Mouse (Mus musculus) embryonic stem cell, embryonic (primary cell): ENCODE results near the gene Celf2.

Experiments
- CTCF ChIA-PET, 4 experiments: fragments of 300-600 bp in 2 of 4; fragments of 350-600 bp in 2 of 4; sonication (Branson Sonifier 250); formaldehyde crosslinking; loops; one replicate each; lab custom pipeline; 2022; ENCODE audit warnings: inconsistent platforms in 2 of 4; lab: Charles Lee
- POLR2A ChIA-PET, 4 experiments: fragments of 300-600 bp in 2 of 4; fragments of 350-600 bp in 2 of 4; sonication (Branson Sonifier 250); formaldehyde crosslinking; loops; one replicate each; lab custom pipeline; 2022; ENCODE audit warnings: antibody characterized with exemption in 4 of 4, inconsistent platforms in 1 of 4; lab: Charles Lee

Gene Celf2

DNA sequence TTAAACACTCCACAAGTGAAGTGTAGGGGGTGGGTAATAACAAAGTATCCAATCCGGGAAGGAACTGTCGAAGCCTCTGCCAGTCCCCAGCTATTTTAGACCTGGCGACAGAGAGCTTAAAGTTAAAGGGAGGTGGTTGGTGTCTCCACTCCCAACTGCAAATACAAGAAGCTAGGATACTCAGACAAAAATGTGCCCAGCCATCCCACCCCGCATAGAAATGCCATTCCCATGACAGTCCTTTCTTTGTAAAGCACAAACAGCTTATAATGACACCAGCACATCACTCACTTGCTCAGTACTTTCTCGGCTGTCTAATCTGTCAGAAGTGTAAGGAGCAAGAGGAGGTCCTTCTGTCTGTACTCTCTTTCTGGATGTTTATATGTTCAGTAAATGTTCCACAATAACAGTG lies 518.3 kb downstream of the Celf2 start:
- ChIA-PET POLR2A (no interaction called here), CTCF (no interaction called here)

- ChIA-PET CTCF (no interaction called here), POLR2A (no interaction called here)
Observed at GRCm38 (mm10) chr2:6985706-6986105, 523.7 kb downstream of the Celf2 start.

DNA sequence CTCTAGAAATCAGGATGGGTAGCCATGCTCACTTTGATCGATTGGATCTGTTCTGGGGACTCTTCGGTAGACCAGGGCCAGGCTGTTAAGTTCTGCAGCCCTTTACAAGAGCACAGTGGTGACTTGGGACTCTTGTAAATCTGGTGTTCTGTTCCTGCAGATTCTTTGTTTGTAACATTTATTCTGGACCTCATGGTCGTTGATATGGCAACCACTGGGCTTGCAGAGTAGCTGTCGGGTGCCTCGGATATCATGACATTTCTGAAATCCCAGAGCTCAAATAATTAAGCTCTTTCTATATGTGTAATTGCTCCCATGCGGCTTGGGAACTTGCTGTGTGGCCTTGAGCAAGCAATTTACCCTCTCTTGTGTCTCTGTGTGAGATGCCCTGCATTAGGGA lies 525.5 kb downstream of the Celf2 start:
- ChIA-PET POLR2A (no interaction called here), CTCF (no interaction called here)

DNA sequence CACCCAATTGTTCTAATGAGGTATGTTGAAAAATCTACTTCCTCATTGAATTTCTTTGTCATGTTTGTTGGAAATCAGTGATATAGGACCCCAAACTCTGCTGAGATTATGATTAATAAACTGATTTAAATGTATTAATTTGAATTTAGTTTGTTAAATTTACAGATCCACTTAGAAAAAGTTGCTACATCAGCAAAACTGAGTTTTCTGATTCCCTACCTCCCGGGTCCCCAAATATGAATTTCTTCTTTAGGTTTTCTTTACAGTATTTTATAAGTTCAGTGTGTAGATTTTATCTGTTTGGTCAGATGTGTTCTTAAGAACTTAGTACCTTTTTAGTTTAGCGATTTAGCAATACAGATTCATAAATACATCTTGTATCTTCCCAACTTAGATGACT lies 533.1 kb downstream of the Celf2 start:
- CTCF ChIA-PET: no interaction called here
- POLR2A ChIA-PET: no interaction called here

GRCm38 (mm10) chr2:6969228-6969627 lies 540.1 kb downstream of the Celf2 start:
- CTCF ChIA-PET: no interaction called here
- POLR2A ChIA-PET: interaction anchor here in 1 of 4 experiments (0.7 kb wide), 1 partner anchor 209 kb away, joined by 3 read pairs; no protein-coding TSS in a partner anchor

DNA sequence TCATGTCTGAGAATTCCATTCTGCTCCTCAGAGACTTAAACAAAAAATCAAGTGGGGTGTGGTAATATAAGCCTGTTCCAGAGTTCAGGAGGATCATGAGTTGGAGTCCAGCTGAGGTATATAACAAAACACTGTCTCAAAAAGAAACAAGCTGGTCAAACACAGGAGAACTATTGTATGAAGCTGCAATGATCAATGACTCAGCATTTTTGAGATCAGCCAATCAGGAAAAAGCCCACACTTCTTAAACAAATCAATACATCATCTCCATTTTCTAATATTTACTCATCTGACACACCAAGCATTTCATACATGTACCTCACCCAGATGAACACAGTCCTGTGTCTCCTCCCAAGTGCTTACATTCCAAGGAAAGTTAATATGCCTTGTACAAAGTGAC lies 544.1 kb downstream of the Celf2 start:
- POLR2A ChIA-PET: no interaction called here
- CTCF ChIA-PET: no interaction called here

DNA sequence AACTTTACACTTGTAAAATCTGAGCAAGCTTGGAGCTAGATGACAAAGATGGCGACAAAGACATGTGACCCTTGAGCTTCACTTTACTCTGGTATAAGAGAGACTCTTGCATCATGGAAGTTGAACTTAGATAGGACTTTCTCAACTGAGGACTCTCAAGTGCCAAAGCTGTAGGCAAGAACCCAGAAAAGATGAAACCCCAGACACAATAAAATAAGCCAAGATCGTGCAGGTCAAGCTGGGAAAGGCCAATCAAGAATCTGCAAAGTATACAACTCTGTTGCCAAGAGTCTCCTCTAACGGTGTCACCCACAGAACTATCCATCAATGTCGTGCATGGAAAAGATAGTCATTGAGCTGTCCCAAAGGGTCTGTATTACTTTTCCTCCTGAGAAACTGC lies 558.7 kb downstream of the Celf2 start:
- POLR2A ChIA-PET: interaction anchor here in 1 of 4 experiments (0.5 kb wide), 1 partner anchor 379 kb away, joined by 3 read pairs; no protein-coding TSS in a partner anchor
- CTCF ChIA-PET: interaction anchor here in 1 of 4 experiments (0.7 kb wide), 1 partner anchor 139 kb away, joined by 4 read pairs; no protein-coding TSS in a partner anchor

DNA sequence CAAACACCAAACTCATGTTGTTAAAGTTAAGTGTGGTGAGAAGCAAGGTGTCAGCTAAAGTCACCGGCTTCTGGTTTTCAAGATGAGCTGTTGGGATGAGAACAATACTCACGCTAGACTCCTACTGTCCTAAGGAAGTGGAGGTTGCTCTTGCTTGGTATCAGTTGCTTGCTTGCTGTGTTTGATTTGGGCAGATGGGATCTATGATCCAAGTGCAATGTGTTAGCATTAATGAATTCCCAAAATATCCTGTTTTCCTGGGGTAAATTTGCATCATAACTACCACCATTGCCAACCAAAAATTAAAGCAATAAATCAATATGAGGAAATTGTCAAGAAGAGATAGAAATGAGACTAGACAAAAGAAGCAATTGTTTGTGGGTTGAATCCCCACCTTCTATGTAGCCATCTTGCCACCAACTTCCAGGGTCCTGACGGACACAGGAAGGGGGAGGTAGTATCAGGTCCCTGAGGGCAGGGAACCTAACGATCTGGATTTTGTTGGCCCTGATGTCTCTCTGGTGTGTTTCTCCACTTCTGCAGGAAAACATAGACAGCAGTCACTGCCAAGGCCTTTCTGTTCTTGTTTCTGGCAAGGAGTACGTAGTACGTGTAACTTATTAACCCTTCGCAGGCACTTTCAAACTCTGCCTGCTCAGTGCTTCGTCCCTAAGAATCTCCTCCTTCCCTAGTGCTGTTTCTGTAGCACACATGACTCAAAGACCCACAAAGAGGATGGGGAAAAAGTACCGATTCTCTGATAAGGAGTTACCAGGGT lies 563.5 kb downstream of the Celf2 start:
- CTCF ChIA-PET: no interaction called here
- POLR2A ChIA-PET: no interaction called here

- ChIA-PET POLR2A (no interaction called here), CTCF (no interaction called here)
Observed at GRCm38 (mm10) chr2:6943651-6944050, 565.7 kb downstream of the Celf2 start.

GRCm38 (mm10) chr2:6942635-6943390 lies 566.5 kb downstream of the Celf2 start:
- POLR2A ChIA-PET: no interaction called here
- CTCF ChIA-PET: no interaction called here

DNA sequence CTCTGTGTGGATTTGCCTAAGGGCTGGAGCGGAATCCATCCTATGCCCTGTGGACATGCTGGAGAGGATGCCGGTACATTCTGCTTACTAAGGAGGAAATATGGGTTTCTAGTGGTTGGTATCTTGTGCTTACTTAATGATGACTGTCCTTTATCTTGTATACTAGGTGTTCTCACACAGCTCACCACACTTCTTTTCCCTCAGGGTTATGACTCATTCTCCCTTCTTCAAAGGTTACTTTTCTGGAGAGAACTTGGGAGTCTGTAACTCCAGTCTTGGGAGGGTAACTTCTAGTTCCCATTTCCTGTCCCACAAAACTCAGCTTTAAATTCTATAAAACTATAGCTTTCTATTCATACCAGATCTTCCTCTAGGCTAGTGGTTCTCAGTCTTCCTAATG lies 570.2 kb downstream of the Celf2 start:
- ChIA-PET POLR2A (no interaction called here), CTCF (no interaction called here)

DNA sequence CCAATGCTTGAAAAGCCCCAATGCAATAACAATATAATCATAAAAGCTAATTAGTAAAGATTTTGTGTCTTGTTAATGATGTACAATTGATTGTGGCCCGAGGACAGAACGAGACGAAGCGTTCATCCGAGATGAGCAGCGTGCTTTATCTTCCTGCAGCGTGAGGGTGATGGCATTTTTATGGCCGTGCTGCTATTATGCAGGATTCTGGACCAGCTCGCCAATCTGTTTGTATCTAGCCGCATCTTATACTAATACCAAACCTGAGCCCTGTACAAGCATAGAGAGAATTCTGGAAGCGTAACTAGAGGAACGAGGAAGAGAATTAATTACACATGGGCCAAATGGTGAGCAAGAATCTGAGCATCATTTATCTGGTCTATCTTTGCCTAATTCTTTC lies 576.2 kb downstream of the Celf2 start:
- POLR2A ChIA-PET: no interaction called here
- CTCF ChIA-PET: no interaction called here

DNA sequence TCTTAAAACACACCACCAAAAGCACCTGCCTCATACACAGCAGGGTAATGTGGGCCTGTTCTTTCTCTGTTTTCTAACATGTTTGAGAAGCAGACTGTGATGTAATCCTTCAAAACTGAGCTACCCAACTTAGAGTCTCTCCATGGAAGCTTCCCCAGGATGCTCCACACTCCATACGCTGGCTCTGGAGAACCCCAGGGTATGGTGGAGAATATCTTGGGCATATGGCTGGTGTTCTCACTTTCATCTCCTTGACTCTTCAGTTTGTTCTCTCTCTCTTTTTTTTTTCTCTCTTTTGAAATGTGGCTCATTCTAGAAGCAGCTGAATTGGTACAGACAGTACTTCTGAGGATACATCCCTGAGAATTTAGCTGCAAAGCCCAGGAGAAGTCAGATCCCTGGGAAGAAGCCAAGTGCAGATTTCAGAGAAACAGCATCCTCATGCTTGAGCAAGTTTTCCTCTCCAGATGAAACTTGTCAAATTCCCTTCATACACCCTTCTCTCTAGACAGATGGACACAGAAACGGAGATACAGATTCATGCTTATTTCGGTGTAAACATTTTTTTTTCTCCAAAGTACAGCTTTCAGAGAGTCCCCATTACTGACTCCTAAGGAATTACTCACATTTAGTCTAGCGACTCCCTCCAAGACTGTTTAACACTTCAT lies 581.5 kb downstream of the Celf2 start:
- ChIA-PET POLR2A (interaction anchor here in 2 of 4 experiments (0.6 to 0.7 kb wide), 2 partner anchors 39 to 174 kb away, joined by 3 read pairs; no protein-coding TSS in a partner anchor), CTCF (no interaction called here)

- ChIA-PET CTCF (no interaction called here), POLR2A (no interaction called here)
Observed at GRCm38 (mm10) chr2:6925505-6925904, 583.9 kb downstream of the Celf2 start.

- POLR2A ChIA-PET: interaction anchor here in 1 of 4 experiments (0.6 kb wide), 1 partner anchor 1259 kb away, joined by 4 read pairs; no protein-coding TSS in a partner anchor
- CTCF ChIA-PET: interaction anchor here in 1 of 4 experiments (0.6 kb wide), 1 partner anchor 260 kb away, joined by 4 read pairs; no protein-coding TSS in a partner anchor
Observed at GRCm38 (mm10) chr2:6923738-6924474, 585.5 kb downstream of the Celf2 start.

DNA sequence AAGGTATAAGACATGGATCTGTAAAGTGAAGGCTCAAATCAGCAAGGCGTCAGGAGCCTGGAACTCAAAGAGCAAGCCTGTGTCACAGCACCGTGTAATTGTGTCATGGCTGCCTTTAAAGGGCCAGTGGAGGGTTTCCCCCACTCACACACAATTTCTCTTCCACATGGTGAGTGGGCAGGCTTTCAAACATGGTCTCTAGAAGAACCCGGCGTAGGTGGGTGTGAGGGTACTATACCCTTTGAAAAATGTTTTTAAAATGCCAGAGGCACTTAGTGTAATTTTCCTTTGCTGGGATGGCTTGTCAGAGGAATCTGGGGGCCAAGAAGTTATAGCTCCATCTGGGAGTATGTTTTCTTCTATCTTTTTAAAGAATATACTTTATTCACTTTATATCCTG lies 594.0 kb downstream of the Celf2 start:
- CTCF ChIA-PET: interaction anchor here in 1 of 4 experiments (0.7 kb wide), 1 partner anchor 10 kb away, joined by 7 read pairs; no protein-coding TSS in a partner anchor
- POLR2A ChIA-PET: no interaction called here

- POLR2A ChIA-PET: no interaction called here
- CTCF ChIA-PET: no interaction called here
Observed at GRCm38 (mm10) chr2:6913315-6913714, 596.0 kb downstream of the Celf2 start.

- POLR2A ChIA-PET: no interaction called here
Observed at GRCm38 (mm10) chr2:6911932-6912331, 597.4 kb downstream of the Celf2 start.

DNA sequence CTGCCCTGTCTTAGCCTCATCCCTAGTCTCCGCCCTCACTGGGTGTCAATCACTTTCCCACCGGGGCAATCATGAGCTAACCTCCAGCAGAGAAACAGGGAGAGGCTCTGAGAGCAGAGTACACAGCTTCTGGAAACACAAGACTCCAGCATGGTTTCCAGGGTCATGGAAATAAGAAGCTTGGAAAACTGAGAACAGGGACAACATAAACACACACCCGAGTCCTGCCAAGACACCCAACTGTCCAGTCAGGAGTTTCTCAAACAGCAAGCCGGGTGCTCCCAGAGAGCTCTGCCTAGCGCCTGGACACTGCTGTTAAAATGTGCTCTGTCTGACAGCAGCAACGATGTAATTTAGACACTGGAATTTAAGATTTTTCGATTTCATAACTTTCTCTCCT lies 599.4 kb downstream of the Celf2 start:
- POLR2A ChIA-PET: interaction anchor here in 1 of 4 experiments (0.6 to 0.9 kb wide), 3 partner anchors 9 to 136 kb away, joined by 3 to 6 read pairs (median 4); no protein-coding TSS in a partner anchor
- CTCF ChIA-PET: no interaction called here

More at GRCm38 (mm10) chr2:6911932-6912331, 597.4 kb downstream of the Celf2 start:
- CTCF ChIA-PET: interaction anchor here in 1 of 4 experiments (0.8 kb wide), 1 partner anchor 121 kb away, joined by 7 read pairs; no protein-coding TSS in a partner anchor
